Mouse (Mus musculus) regulatory T cell (primary cell): Measurements from ENCODE around the gene Gm21903.
"Not testable (repeated sequence)": the region's sequence is repeated elsewhere in the genome, so short reads cannot be mapped to it uniquely, and the experiment has no call there.

Source experiments
- in situ Hi-C: fragments of 300-600 bp; cut with MboI, MseI; formaldehyde crosslinking; loops from one replicate; pipeline ENCODE4 v1.15.1; 2025; ENCODE audit warnings: high pct_unique_total_duplicates

The Gm21903 gene

DNA sequence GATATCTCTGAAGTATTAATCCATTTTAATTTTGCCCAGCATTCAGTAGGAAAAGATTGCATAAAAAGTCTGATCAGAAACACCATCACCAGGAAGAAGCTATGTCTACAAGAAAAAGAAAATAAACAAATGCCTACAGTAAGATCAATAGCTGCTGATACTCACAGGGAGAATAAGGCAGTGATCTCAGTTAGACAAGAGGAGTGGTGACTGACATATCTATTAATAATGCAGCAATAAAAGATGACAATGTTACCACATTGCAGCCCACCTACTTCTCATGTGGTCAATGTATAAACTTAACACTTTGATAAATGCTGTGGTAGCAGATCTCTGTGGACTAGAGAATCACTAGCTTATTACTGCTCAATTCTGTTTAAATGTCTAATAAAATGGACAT, at the start of gene Gm21903:
TSS of gene Gm21903 (minus strand) at position 101 of the 400 bp plus-strand sequence.
- in situ Hi-C loops: no loop called here

DNA sequence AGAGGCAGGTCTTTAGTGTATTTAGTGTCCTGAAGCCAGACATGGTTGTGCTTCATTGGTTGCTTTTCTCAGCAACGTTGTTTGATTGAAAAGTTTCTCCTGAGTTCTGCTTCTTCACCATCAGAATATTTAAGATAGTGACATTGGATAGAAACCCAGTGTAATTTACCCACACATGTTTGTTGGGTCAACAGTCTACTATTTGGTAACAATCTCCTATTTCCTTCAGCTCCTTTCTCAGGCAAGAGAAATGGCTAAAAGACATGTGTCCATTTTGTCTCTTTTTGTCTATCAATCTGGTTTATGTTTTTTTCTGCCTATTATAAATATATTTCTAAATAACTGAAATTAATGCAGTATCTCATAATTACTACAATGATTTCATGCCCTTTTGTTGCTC, 33.8 kb upstream of the Gm21903 start, which contains the start of gene Esp23:
TSS of gene Esp23 (minus strand) at position 101 of the 400 bp plus-strand sequence.
- in situ Hi-C loops: no loop called here

- in situ Hi-C loops: no loop called here
Measured at GRCm38 (mm10) chr17:39063641-39064040, 20.5 kb upstream of the Gm21903 start.

- in situ Hi-C loops: not testable (repeated sequence)
Measured at GRCm38 (mm10) chr17:39036395-39036794, 6.7 kb downstream of the Gm21903 start, which contains the start of gene Esp24. Gene Esp24 (plus strand): TSS chr17:39036695.

- in situ Hi-C loops: no loop called here
Measured at GRCm38 (mm10) chr17:39017184-39017583, 26.0 kb downstream of the Gm21903 start.

DNA sequence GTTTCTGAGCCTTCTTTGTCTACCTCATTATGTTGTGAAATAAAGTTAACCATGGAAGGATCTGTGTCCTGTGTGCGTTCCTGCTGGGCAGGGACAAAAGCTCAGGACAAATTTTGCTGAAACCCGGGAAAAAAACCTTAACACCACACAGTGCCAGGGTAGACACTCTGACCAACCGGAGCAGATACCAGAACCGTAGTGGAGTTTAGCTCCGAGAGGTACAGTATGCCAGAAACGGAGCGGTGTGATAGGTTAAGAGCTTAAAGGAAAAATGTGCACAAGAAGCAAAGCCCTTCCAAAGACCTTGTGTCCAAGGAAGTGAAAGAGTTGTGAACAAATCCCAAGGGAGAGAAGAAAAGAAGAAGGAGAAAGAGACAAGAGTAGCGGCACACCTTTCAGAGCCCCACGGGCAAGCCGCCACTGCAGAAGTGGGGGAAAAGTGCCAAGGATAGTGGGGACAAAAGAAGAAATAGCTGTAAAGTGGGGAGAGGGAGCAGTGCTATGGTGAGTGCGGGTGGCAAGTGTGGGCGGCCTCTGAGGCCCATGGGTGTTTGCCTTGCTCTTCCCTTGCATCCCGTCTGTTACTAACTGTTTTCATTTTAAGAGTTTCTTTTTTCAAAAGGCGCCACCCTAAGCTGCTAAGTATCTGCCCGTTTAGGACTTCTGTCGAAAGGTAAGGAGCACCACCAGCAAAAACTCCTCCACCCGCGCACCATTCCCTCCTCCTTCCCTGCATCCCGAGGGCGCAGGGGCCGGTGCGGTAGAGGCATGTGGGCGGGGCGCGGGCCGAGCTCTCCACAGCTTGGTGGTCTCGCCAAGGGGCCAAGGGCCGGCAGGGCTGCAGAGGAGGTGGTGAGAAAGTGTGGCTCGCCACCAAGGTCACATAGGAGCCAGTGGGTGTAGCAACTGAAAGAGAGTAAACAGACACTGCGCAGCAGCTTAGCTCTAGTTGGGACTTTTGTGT, 32.2 kb downstream of the Gm21903 start:
- in situ Hi-C loops: no loop called here

DNA sequence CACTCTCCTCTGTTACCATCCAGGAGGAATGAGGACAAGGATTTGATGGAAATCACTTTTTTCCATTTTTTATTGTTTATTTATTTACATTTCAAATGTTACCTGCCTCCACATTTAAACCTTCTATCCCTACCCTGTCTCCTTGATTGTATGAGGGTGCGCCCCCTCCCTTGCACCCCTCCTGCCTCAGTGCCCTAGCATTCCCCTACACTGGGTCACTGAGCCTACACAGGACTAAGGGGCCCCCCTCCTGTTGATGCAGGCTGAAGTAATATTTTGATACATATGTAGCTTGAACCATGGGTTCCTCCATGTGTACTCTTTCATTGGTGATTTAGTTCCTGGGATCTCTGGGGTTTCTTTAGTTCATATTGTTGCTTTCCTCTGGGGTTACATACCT, 33.3 kb downstream of the Gm21903 start:
- in situ Hi-C loops: no loop called here
